Mouse (Mus musculus) layer of hippocampus, postnatal 25 days (tissue): ENCODE data around the gene Defb21. TPM values are rescaled to one million over a fixed set of nuclear protein-coding genes. Genes with fewer than 3 reads are reported as not detected.

Experiments
- DNase-seq, 2 experiments: peaks; one replicate each; pipeline ENCODE4 v3.0.0; 2022; ENCODE audit warnings: mixed read lengths in 2 of 2, low spot score in 1 of 2; ENCODE audit errors: extremely low spot score in 1 of 2
- total RNA-seq, 2 experiments: library from RNA; stranded (reverse); gene quantifications; 2 replicates each; pipeline ENCODE4 v1.2.3; 2021

Defb21 gene
- not detected for total RNA-seq

- no peak for DNase-seq
Observed at GRCm38 (mm10) chr2:152572114-152572794, at the start of gene Defb21. Defb21 (plus strand) TSS chr2:152572744.

- no peak for DNase-seq
Observed at GRCm38 (mm10) chr2:152539944-152540710, 32.4 kb upstream of the Defb21 start, which contains the start of gene Defb29. Defb29 (minus strand) TSS chr2:152540098.

GRCm38 (mm10) chr2:152541979-152542378 lies 30.6 kb upstream of the Defb21 start:
- DNase-seq: no peak

DNA sequence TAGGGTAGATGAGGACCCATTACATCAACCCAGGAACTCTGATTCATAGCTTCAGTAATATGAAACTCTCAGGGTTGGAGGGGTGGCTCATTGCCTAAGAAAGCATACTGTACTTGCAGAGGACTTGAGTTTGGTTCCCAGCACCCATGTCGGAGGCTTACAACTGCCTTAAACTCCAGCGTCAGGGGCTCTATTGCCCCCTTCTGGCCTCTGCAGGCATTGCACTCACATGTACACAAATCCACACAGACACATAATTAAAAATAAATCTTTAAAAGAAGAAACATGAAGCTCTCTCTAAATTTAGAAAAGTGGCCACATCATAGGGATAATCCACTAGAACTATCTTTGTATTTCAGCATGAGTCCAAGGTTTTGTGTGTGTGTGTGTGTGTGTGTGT lies 29.6 kb upstream of the Defb21 start:
- no peak for DNase-seq

DNA sequence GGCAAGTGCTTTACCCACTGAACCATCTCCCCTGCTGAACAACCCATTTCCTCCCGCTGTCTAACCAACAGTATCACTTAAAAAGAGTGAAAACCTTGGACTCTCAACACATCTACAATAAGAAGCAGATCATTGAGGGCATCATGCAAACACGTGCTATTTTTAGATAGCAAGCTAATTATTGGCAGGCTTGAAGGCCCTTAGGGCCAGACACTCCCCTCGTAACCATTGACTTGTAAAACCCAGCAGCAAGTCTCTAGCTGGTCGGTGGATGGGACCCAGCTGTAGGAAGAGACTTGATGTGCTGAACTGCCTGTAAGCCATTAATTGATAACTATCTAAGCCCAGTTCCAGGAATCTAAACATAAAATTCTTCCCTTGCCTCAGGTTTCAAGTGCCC lies 29.1 kb upstream of the Defb21 start:
- DNase-seq: no peak

DNA sequence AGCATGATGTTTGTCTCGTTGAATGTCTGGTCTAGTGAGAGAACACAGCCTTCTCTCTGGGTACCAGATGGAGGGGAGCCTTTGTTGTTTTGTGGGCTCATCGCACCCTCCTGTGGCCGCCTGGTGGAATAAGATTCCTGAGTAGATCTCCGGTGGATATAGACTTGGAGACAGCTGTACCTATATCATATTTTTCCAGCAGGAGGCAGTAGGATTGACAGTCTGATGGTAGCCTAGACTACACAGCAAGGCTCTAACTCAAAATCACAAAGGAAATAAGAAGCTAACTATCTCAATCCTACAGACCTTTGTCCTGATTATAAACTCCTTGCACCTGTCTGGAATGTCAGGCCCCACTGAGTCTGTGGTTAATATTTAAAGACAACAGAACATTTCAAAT lies 27.9 kb upstream of the Defb21 start:
- DNase-seq: peak; percentile 20 to 50

DNA sequence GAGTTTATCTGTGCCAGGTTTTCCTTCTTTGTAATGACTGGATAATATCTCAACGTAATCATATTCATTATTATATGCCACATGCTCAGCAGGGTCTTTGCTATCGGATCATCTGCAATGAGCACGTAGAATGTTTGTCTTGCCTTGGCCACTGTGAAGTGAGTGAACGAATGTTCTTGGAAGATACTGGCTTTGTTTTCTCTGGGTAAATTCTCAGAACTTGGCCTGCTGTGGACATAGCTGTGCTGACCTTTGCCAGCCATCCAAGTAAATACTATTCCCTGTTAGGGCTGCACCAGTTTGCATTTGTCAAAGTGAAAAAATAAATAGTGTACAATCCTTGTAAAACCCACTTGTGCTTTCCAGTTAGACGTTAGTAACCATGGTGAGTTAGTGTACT lies 24.4 kb upstream of the Defb21 start:
- DNase-seq: no peak

- DNase-seq: peak; percentile 54 to 75
Observed at GRCm38 (mm10) chr2:152553774-152554423, 18.6 kb upstream of the Defb21 start.

GRCm38 (mm10) chr2:152556655-152557054 lies 15.9 kb upstream of the Defb21 start:
- no peak for DNase-seq

GRCm38 (mm10) chr2:152569038-152569437 lies 3.5 kb upstream of the Defb21 start, which contains the start of gene Gm17416:
Gm17416 (plus strand) TSS chr2:152569338.
- no peak for DNase-seq

GRCm38 (mm10) chr2:152569881-152570280 lies 2.7 kb upstream of the Defb21 start:
- no peak for DNase-seq

- DNase-seq: no peak
Observed at GRCm38 (mm10) chr2:152570313-152570712, 2.2 kb upstream of the Defb21 start.

DNA sequence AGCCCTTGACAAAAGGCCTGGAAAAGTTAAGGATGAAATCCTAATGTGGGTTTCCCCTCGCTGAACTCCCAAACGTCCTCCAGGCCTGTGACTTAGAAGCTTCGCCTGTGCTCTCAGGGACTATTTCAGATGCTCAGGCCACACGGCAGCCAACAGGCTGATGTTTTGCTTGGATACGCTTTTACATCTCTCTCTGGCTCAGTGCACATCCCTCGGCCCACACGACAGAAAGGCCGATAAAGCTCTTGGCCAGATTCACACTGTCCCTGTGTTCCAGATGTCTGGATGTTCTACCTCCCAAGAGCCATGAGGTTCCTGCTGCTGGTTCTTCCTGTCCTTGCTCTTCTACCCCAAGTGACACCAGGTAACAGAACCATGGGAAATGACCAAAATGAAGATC lies 940 bp downstream of the Defb21 start:
- no peak for DNase-seq

GRCm38 (mm10) chr2:152580107-152580506 lies 7.6 kb downstream of the Defb21 start, which contains the start of gene Defb19:
Defb19 (minus strand) TSS chr2:152580312.
- DNase-seq: no peak

- DNase-seq: no peak
Observed at GRCm38 (mm10) chr2:152580612-152581011, 8.1 kb downstream of the Defb21 start.

DNA sequence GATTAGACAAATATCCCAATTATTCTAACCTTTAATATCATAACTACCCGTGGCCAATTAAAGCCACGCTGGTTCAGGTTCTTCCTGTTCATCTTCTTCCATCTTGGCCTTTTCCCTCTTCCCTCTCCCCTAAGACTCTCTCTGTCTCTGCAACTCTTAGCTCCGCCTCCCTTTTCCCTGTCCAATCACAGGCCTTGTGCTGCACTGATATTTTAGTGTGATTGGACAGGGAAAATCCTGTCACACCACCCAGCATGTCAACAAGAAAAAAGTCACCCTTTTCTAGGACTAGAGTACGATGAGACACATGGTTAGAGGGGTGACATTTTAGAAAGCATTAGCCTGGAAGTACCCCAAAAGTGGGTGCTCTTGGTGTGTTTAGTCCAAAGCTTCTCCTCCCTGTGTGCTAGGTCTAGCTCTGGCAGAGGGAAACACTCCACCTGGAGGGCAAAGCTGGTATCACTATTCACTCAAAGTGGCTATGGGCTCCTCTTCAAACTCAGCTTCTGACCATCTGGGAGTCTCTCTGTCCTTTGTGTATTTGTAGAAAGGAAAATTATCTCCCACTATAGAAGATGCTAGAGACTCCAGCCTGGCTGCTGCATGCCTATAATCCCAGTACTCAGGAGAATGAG lies 14.5 kb downstream of the Defb21 start:
- peak in 1 of 2 experiments; percentile 39 for DNase-seq

GRCm38 (mm10) chr2:152588450-152588849 lies 15.9 kb downstream of the Defb21 start:
- no peak for DNase-seq

DNA sequence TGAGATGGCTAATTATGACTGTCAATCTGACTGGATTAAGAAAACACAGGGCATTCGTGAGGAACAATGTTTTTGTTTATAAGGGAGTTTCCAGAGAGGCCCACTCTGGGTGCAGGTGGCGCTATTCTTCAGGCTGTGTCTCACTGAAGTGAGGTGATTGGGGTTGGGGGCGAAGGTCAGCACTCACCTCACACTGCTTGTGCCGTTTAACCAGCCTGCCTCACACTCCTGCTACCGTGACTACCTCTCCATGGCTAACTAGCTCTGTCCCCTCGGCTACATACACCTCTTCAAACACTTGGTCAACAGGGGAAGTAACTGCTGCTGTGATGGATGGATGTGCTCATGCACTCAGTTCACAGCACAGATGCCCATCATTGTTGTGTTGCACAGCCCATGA lies 16.5 kb downstream of the Defb21 start:
- DNase-seq: no peak

DNA sequence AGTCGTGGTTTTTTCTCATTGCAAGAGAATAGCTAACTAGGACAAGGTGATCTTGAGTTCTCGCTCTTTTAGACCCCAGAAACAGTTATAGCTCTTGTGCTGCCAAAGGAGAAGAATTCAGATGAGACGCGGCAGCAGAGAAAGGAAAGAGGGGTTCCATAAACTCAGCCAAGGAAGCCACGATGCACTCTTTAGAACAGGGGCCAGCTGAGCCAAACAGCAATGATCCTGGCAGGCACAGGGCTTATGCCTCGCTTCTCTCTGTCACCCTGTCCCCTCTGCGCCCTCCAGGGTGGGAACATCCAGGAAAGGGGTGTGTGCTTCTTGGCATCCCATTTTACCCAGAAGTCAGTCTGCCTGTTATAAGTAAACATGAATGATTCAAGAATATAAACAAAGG lies 26.8 kb downstream of the Defb21 start, which contains the start of gene Defb45:
Gene Defb45, minus strand, starts transcription at position 101 of the 400 bp plus-strand sequence.
- no peak for DNase-seq

- no peak for DNase-seq
Observed at GRCm38 (mm10) chr2:152600076-152600475, 27.5 kb downstream of the Defb21 start.
